Mouse (Mus musculus) forebrain, embryonic 15.5 days (tissue): Measurements from ENCODE around the gene Plin2. TPM values are rescaled to one million over a fixed set of nuclear protein-coding genes. Genes with fewer than 3 reads are reported as not detected.
A peak's percentile ranks its signal among the peaks of the same experiment; 100 is the strongest.

Source experiments
- ATAC-seq: fragments of 200-750 bp; cut with Nextera tagmentation; replicated peaks from 2 replicates; pipeline ENCODE4 v1.8.0; 2017; ENCODE audit warnings: mild to moderate bottlenecking, moderate TSS enrichment, moderate library complexity
- H3K27ac ChIP-seq: fragments of 300-500 bp; sonication (generic); replicated peaks from 2 replicates; pipeline ENCODE4 v1.5.1; 2015; ENCODE audit warnings: mild to moderate bottlenecking, inconsistent platforms
- H3K27me3 ChIP-seq: fragments of 300-500 bp; sonication (generic); 2 replicates; pipeline ENCODE4 v1.6.1; 2015; ENCODE audit warnings: inconsistent platforms
- H3K36me3 ChIP-seq: fragments of 300-500 bp; sonication (generic); 2 replicates; pipeline ENCODE4 v1.6.1; 2015; ENCODE audit warnings: mild to moderate bottlenecking, inconsistent platforms
- H3K4me1 ChIP-seq: fragments of 300-500 bp; sonication (generic); 2 replicates; pipeline ENCODE4 v1.6.1; 2015; ENCODE audit warnings: inconsistent platforms
- H3K4me2 ChIP-seq: fragments of 300-500 bp; sonication (generic); replicated peaks from 2 replicates; pipeline ENCODE4 v1.6.1; 2015; ENCODE audit warnings: mild to moderate bottlenecking, inconsistent platforms
- H3K4me3 ChIP-seq: fragments of 300-500 bp; sonication (generic); 2 replicates; pipeline ENCODE4 v1.5.1; 2015; ENCODE audit warnings: mild to moderate bottlenecking, inconsistent platforms
- H3K9ac ChIP-seq: fragments of 300-500 bp; sonication (generic); replicated peaks from 2 replicates; pipeline ENCODE4 v1.6.1; 2015; ENCODE audit warnings: mild to moderate bottlenecking, inconsistent platforms
- H3K9me3 ChIP-seq: fragments of 300-500 bp; sonication (generic); 2 replicates; pipeline ENCODE4 v1.6.1; 2016; ENCODE audit warnings: inconsistent platforms
- WGBS: fragments of 180-500 bp; shearing (Covaris S2); methylation state at CpG from one replicate; pipeline ENCODE4 v1.1.7; 2015; ENCODE audit warnings: mixed read lengths; 5-methylcytosine and 5-hydroxymethylcytosine counted together
- polyA plus RNA-seq: library from polyadenylated mRNA; unstranded; fragments of >200 nt; fragmentation: Nextera tagmentation; extraction: Ambion mirVana; gene quantifications from 2 replicates; pipeline ENCODE4 v1.2.1, GENCODE M21; 2015

The Plin2 gene
- 39.9 and 40.7 TPM in 2 replicates for polyA plus RNA-seq

- Histone ChIP-seq H3K4me3 (peak within 1 kb of the TSS; percentile 59), H3K27ac (no peak within 1 kb of the TSS), H3K9me3 (no peaks in the 10 kb centered on the region), H3K9ac (peak within 1 kb of the TSS; percentile 67), H3K27me3 (no peaks in the 10 kb centered on the region), H3K36me3 (no peaks in the 10 kb centered on the region), H3K4me1 (peaks cover 13% of the 10 kb centered on the region), H3K4me2 (peak within 1 kb of the TSS; percentile 82)
- ATAC-seq = peak; percentile 89
- WGBS = 2% methylated on average over 18 of the region's 18 CpGs
Measured at GRCm38 (mm10) chr4:86669780-86670201, at the start of gene Plin2. Gene Plin2, minus strand, starts transcription at chr4:86670060.

DNA sequence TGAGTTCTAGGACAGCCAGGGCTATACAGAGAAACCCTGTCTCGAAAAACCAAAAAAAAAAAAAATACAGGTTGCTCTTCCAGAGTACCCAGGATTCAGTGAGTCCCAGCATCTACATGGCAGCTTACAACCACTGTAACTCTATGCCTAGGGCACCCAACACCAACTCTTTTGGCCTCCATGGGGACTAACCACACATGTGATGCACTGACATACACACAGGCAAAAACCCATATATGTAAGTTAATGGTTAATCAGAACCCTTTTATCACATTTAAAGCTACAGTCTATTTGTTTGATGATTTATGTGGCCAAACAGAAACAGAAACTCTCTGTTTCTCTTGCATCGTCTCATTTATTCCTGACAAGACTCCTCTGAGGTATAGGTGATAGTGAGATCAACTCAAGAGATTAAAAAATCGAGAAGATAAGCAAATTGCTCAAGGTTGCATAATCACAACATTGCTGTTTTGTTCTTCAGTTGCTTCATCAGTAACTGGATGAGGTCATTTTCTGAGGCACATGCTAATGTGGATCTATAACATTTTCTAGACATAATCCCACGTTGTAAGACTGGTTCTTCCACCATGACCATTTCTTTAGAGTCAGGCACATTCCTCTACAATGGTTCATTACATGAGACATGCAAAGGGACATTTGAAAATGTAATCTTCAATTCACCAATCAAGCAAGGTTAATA is 49.2 kb upstream of the Plin2 start:
- Histone ChIP-seq H3K4me3 (no peak overlapping the region), H3K9ac (no peak overlapping the region), H3K4me2 (no peak overlapping the region), H3K27ac (no peak overlapping the region), H3K9me3 (no peaks in the 10 kb centered on the region), H3K36me3 (no peaks in the 10 kb centered on the region), H3K27me3 (no peaks in the 10 kb centered on the region), H3K4me1 (no peaks in the 10 kb centered on the region)
- WGBS = 81% methylated on average over 4 of the region's 4 CpGs
- ATAC-seq = no peak

GRCm38 (mm10) chr4:86717176-86717575 is 47.3 kb upstream of the Plin2 start:
- no peaks in the 10 kb centered on the region for H3K36me3 ChIP-seq
- no peaks in the 10 kb centered on the region for H3K9me3 ChIP-seq
- H3K9ac ChIP-seq = no peak overlapping the region
- 91% methylated on average over 1 of the region's 1 CpGs for WGBS
- no peak overlapping the region for H3K27ac ChIP-seq
- no peak overlapping the region for H3K4me2 ChIP-seq
- no peaks in the 10 kb centered on the region for H3K27me3 ChIP-seq
- no peak overlapping the region for H3K4me3 ChIP-seq
- ATAC-seq = no peak
- H3K4me1 ChIP-seq = no peaks in the 10 kb centered on the region

GRCm38 (mm10) chr4:86715341-86715740 is 45.5 kb upstream of the Plin2 start:
- no peaks in the 10 kb centered on the region for H3K27me3 ChIP-seq
- 98% methylated on average over 1 of the region's 1 CpGs for WGBS
- H3K4me1 ChIP-seq = no peaks in the 10 kb centered on the region
- no peak for ATAC-seq
- H3K36me3 ChIP-seq = no peaks in the 10 kb centered on the region
- no peaks in the 10 kb centered on the region for H3K9me3 ChIP-seq
- H3K9ac ChIP-seq = no peak overlapping the region
- H3K27ac ChIP-seq = no peak overlapping the region
- no peak overlapping the region for H3K4me3 ChIP-seq
- H3K4me2 ChIP-seq = no peak overlapping the region

DNA sequence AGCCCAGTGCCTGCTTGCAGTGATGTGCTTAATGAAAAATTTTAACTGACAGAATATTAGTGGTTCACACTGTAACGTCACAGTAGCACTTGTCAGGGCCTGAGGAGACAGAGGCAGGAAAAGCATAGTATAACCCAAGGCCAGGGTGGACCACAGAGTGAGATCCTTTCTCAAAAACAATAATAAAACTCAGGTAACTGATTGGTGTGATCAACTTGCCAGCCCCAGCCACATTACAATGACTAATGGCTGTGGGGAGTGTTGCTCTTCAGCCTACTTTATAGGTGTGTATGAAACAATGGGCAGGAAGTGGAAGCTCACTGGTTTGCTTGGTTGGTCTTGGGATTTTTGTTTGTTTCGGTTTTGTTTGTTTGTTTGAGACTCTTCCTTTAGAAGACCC is 43.7 kb upstream of the Plin2 start:
- no peak overlapping the region for H3K4me2 ChIP-seq
- no peaks in the 10 kb centered on the region for H3K36me3 ChIP-seq
- no peak overlapping the region for H3K27ac ChIP-seq
- no peak for ATAC-seq
- no peaks in the 10 kb centered on the region for H3K4me1 ChIP-seq
- H3K9me3 ChIP-seq = no peaks in the 10 kb centered on the region
- no peaks in the 10 kb centered on the region for H3K27me3 ChIP-seq
- no peak overlapping the region for H3K4me3 ChIP-seq
- WGBS = 81% methylated on average over 2 of the region's 2 CpGs
- H3K9ac ChIP-seq = no peak overlapping the region

GRCm38 (mm10) chr4:86712751-86713195 is 42.9 kb upstream of the Plin2 start:
- no peak overlapping the region for H3K9ac ChIP-seq
- no peaks in the 10 kb centered on the region for H3K4me1 ChIP-seq
- no peak for ATAC-seq
- H3K4me2 ChIP-seq = no peak overlapping the region
- H3K27me3 ChIP-seq = no peaks in the 10 kb centered on the region
- H3K4me3 ChIP-seq = no peak overlapping the region
- 78% methylated on average over 12 of the region's 12 CpGs for WGBS
- H3K9me3 ChIP-seq = no peaks in the 10 kb centered on the region
- H3K36me3 ChIP-seq = no peaks in the 10 kb centered on the region
- H3K27ac ChIP-seq = no peak overlapping the region

GRCm38 (mm10) chr4:86710666-86711215 is 40.9 kb upstream of the Plin2 start:
- Histone ChIP-seq H3K36me3 (no peaks in the 10 kb centered on the region), H3K27ac (no peak overlapping the region), H3K4me2 (no peak overlapping the region), H3K9me3 (no peaks in the 10 kb centered on the region), H3K4me3 (no peak overlapping the region), H3K4me1 (no peaks in the 10 kb centered on the region), H3K27me3 (no peaks in the 10 kb centered on the region), H3K9ac (no peak overlapping the region)
- ATAC-seq = no peak
- 76% methylated on average over 4 of the region's 4 CpGs for WGBS

DNA sequence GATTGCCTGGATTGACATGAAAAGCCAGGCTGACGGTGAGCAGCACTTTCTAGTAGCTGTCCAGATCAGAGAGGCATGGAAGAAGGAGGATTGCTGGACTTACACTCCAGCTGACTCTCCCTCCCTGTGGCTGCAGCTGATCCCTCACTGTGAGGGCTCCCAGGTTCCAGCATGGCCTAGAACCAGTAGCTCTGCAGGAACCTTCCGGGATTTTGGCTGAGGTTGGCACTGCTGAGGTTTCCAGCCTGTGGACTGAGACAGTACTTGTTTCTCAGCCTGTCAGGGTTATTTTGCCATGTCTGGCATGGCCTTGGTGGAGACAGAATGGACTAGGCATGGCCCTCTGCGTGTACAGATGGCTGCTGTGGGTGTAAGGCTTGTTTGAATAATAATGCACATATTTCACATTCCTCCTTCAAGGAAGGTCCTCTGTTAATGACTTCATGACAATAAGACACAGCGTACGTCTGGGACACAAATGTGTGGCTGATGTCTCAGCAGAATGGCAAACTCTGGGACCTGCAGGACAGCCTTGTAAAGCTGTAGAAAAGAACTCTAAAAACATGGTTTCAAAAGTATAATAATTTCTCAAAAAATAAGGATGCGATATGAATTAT is 40.3 kb upstream of the Plin2 start:
- no peak overlapping the region for H3K4me2 ChIP-seq
- H3K27me3 ChIP-seq = no peaks in the 10 kb centered on the region
- H3K4me3 ChIP-seq = no peak overlapping the region
- H3K9me3 ChIP-seq = no peaks in the 10 kb centered on the region
- H3K4me1 ChIP-seq = no peaks in the 10 kb centered on the region
- H3K9ac ChIP-seq = no peak overlapping the region
- no peak for ATAC-seq
- no peaks in the 10 kb centered on the region for H3K36me3 ChIP-seq
- 60% methylated on average over 6 of the region's 6 CpGs for WGBS
- H3K27ac ChIP-seq = no peak overlapping the region

DNA sequence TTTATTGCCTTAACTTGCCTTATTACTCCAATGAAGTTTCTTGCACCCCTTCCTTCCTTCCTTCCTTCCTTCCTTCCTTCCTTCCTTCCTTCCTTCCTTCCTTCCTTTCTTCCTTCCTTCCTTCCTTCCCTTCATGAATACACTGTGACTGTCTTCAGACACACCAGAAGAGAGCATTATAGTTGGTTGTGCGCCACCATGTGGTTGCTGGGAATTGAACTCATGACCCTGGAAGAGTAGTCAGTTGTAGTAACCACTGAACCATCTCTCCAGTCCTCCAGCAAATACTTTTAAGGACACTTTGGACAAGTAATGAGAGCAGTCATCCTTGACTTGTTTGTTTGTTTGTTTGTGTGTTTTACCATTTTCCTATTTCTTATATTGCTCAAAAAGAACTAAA is 38.9 kb upstream of the Plin2 start:
- Histone ChIP-seq H3K9ac (no peak overlapping the region), H3K4me3 (no peak overlapping the region), H3K4me2 (no peak overlapping the region), H3K4me1 (no peaks in the 10 kb centered on the region), H3K36me3 (no peaks in the 10 kb centered on the region), H3K27me3 (no peaks in the 10 kb centered on the region), H3K9me3 (no peaks in the 10 kb centered on the region), H3K27ac (no peak overlapping the region)
- WGBS = 38% methylated on average over 1 of the region's 1 CpGs
- no peak for ATAC-seq

DNA sequence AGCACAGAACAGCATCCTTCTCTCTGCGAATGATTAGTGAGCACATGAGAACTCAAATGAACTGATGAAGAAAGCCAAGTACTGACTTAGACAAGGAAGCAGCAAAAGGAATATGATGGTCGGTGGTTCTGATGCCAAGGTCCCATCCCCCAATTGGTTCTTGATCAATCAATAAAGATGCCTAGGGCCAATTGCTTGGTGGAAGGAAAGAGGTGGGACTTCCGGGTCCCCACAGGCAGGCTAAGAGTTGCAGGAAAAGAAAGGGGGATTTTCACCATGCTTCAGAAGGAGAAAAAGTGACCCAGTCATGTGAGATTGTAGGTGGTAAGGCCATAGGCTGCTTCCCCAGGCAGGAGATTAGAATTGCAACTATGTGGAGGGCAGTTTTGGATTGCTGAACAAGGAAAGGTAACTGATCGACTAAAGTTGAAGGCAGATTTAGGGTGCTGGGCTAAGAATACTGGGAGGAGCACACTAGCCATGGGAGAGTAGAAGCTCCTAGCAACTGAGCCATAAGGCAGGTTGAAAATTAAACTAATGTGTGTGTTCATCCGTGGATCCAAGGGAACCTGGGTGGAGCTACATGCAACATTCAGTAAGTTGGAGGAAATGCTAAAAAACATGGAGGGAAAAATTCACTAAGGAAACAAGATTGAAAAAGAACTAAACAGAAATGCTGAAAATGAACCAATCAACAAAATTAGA is 29.5 kb upstream of the Plin2 start:
- 77% methylated on average over 5 of the region's 5 CpGs for WGBS
- H3K9me3 ChIP-seq = no peaks in the 10 kb centered on the region
- H3K9ac ChIP-seq = no peak overlapping the region
- no peaks in the 10 kb centered on the region for H3K4me1 ChIP-seq
- H3K4me2 ChIP-seq = no peak overlapping the region
- H3K36me3 ChIP-seq = no peaks in the 10 kb centered on the region
- H3K4me3 ChIP-seq = no peak overlapping the region
- no peaks in the 10 kb centered on the region for H3K27me3 ChIP-seq
- ATAC-seq = no peak
- no peak overlapping the region for H3K27ac ChIP-seq

DNA sequence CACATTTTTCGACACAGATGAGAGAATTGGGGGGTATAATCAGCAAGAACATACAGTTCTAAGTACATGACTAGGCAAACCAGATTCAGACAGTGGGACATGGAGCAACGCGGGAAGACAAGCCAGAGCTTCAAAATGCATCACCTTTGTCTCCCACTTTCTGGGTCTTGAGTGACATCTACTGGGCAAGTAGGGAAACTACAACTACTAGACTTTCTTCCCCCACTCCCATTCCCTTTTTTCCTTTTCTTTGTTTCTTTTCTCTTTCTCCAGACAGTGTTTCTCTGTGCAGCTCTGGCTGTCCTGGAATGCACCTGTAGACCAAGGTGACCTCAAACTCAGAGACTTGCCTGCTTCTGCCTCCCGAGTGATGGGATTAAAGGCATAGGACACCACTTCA is 27.0 kb upstream of the Plin2 start:
- no peak overlapping the region for H3K27ac ChIP-seq
- peak; percentile 94 for ATAC-seq
- WGBS = 9% methylated on average over 4 of the region's 4 CpGs
- H3K36me3 ChIP-seq = no peaks in the 10 kb centered on the region
- no peaks in the 10 kb centered on the region for H3K4me1 ChIP-seq
- H3K4me3 ChIP-seq = no peak overlapping the region
- H3K9me3 ChIP-seq = no peaks in the 10 kb centered on the region
- no peak overlapping the region for H3K4me2 ChIP-seq
- no peak overlapping the region for H3K9ac ChIP-seq
- H3K27me3 ChIP-seq = no peaks in the 10 kb centered on the region

DNA sequence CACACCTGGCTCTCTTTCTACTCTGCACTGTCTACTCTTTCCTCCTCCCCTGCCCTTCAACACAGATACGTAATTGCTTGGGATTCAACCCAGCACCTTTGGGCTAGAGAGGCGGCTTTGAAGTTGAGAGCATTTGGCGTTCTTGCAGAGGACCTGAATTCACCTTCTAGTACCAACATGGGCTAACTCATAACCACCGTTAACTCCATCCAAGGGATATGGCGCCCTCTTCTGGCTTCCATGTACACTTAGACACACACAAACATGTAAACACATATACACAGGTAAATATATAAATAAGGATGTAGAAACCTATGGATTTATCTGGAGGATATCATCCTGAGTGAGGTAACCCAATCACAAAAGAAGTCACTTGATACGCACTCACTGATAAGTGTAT is 25.2 kb upstream of the Plin2 start:
- Histone ChIP-seq H3K9me3 (no peaks in the 10 kb centered on the region), H3K9ac (no peak overlapping the region), H3K4me3 (no peak overlapping the region), H3K36me3 (no peaks in the 10 kb centered on the region), H3K4me1 (no peaks in the 10 kb centered on the region), H3K27ac (no peak overlapping the region), H3K4me2 (no peak overlapping the region), H3K27me3 (no peaks in the 10 kb centered on the region)
- no peak for ATAC-seq
- WGBS = 55% methylated on average over 6 of the region's 6 CpGs
